Mouse (Mus musculus) Patski (cell line): ENCODE measurements at regions not wholly inside any gene's neighbourhood (a gene's known extent, or its start where the extent isn't known, plus 50 kb on each side); places are given as distances from the start of the nearest gene placed in this dataset.

Experiments used
- ATAC-seq: fragments of 100-300 bp; one replicate; pipeline ENCODE4 v1.8.0; 2021
- CTCF ChIA-PET: fragments of 350-600 bp; sonication (Branson Sonifier 250); formaldehyde crosslinking; loops from one replicate; lab custom pipeline; 2022; ENCODE audit warnings: inconsistent platforms; lab: Charles Lee
- POLR2A ChIA-PET: fragments of 350-600 bp; sonication (Branson Sonifier 250); formaldehyde crosslinking; loops from one replicate; lab custom pipeline; 2022; ENCODE audit warnings: antibody characterized with exemption, inconsistent platforms; lab: Charles Lee
- DNase-seq: peaks from one replicate; pipeline ENCODE4 v3.0.0-alpha.2; 2011; ENCODE audit warnings: low read depth, low spot score
- H3K27me3 ChIP-seq: fragments of 371-371 bp; one replicate; pipeline ENCODE4 v1.5.1; 2021
- CTCF ChIP-seq: fragments of 100-300 bp; IDR thresholded peaks from one replicate; pipeline ENCODE4 v1.5.1; 2021
- in situ Hi-C: fragments of 300-500 bp; cut with MboI; formaldehyde crosslinking; loops from 3 replicates; pipeline ENCODE4 v1.11.1; 2018; ENCODE audit warnings: low pct_unique_long_range_greater_than_20kb, mixed read lengths

- ChIA-PET POLR2A (no interaction called here), CTCF (no interaction called here)
- no peak for TF ChIP-seq CTCF
- no peak for DNase-seq
- no peaks in the 10 kb centered on the region for H3K27me3 ChIP-seq
- ATAC-seq = no peak
- in situ Hi-C loops = no loop called here
These were observed 510.0 kb downstream of the Ccdc171 start for GRCm38 (mm10) chr4:84035347-84035746.

GRCm38 (mm10) chr4:84037535-84037934 lies 512.2 kb downstream of the Ccdc171 start:
- no peak for TF ChIP-seq CTCF
- DNase-seq (no peak), ATAC-seq (no peak)
- no peaks in the 10 kb centered on the region for H3K27me3 ChIP-seq
- in situ Hi-C loops = no loop called here
- ChIA-PET POLR2A (no interaction called here), CTCF (no interaction called here)

- CTCF ChIA-PET = no interaction called here
- TF ChIP-seq CTCF = no peak
- no peak for DNase-seq
- in situ Hi-C loops = loop anchor here (25.0 kb wide), 1 partner anchor 487 kb away; no protein-coding TSS in a partner anchor
- ATAC-seq = no peak
- no peaks in the 10 kb centered on the region for H3K27me3 ChIP-seq
- POLR2A ChIA-PET = no interaction called here
These were observed 524.9 kb downstream of the Ccdc171 start for GRCm38 (mm10) chr4:84050243-84050642.

- TF ChIP-seq CTCF = no peak
- ChIA-PET CTCF (no interaction called here), POLR2A (no interaction called here)
- no peak for DNase-seq
- no peak for ATAC-seq
- in situ Hi-C loops = loop anchor here (25.0 kb wide), 1 partner anchor 480 kb away; no protein-coding TSS in a partner anchor
- no peaks in the 10 kb centered on the region for H3K27me3 ChIP-seq
These were observed 531.6 kb downstream of the Ccdc171 start for GRCm38 (mm10) chr4:84056863-84057502.

- H3K27me3 ChIP-seq = no peaks in the 10 kb centered on the region
- TF ChIP-seq CTCF = no peak
- in situ Hi-C loops = loop anchor here (5.0 to 25.0 kb wide), 3 partner anchors 263 to 615 kb away; partner anchors contain the start of gene Bnc2
- no peak for ATAC-seq
- DNase-seq = no peak
- ChIA-PET CTCF (no interaction called here), POLR2A (no interaction called here)
These were observed 534.8 kb downstream of the Ccdc171 start for GRCm38 (mm10) chr4:84060187-84060586.

- ChIA-PET CTCF (no interaction called here), POLR2A (interaction anchor here (0.6 kb wide), 1 partner anchor 270 kb away, joined by 3 read pairs; no protein-coding TSS in a partner anchor)
- no peaks in the 10 kb centered on the region for H3K27me3 ChIP-seq
- TF ChIP-seq CTCF = no peak
- in situ Hi-C loops = loop anchor here (5.0 to 25.0 kb wide), 3 partner anchors 266 to 611 kb away; partner anchors contain the start of gene Bnc2
- ATAC-seq = no peak
- DNase-seq = no peak
These were observed 538.4 kb downstream of the Ccdc171 start for GRCm38 (mm10) chr4:84063755-84064154.

GRCm38 (mm10) chr4:84064614-84065456 lies 539.5 kb downstream of the Ccdc171 start:
- ATAC-seq (peak; percentile 71), DNase-seq (peak; percentile 25)
- in situ Hi-C loops = loop anchor here (5.0 to 25.0 kb wide), 3 partner anchors 268 to 610 kb away; partner anchors contain the start of gene Bnc2
- CTCF ChIA-PET = no interaction called here
- POLR2A ChIA-PET = interaction anchor here (0.5 to 0.6 kb wide), 2 partner anchors 44 to 498 kb away, joined by 3 to 4 read pairs; no protein-coding TSS in a partner anchor
- peak; percentile 96 for TF ChIP-seq CTCF
- no peaks in the 10 kb centered on the region for H3K27me3 ChIP-seq

- ATAC-seq (no peak), DNase-seq (no peak)
- TF ChIP-seq CTCF = no peak
- CTCF ChIA-PET = interaction anchor here (1.0 kb wide), 1 partner anchor 467 kb away, joined by 3 read pairs; no protein-coding TSS in a partner anchor
- in situ Hi-C loops = loop anchor here (10.0 to 25.0 kb wide), 2 partner anchors 472 to 609 kb away; partner anchors contain the start of gene Bnc2
- H3K27me3 ChIP-seq = no peaks in the 10 kb centered on the region
- POLR2A ChIA-PET = no interaction called here
These were observed 540.2 kb downstream of the Ccdc171 start for GRCm38 (mm10) chr4:84065457-84066124.

- CTCF ChIA-PET = no interaction called here
- peak; percentile 27 for DNase-seq
- peak; percentile 57 for ATAC-seq
These were observed 542.7 kb downstream of the Ccdc171 start for GRCm38 (mm10) chr4:84067931-84068575.

More at GRCm38 (mm10) chr4:84067931-84068575, 542.7 kb downstream of the Ccdc171 start:
- in situ Hi-C loops = loop anchor here (10.0 to 25.0 kb wide), 2 partner anchors 469 to 607 kb away; partner anchors contain the start of gene Bnc2
- POLR2A ChIA-PET = no interaction called here
- no peak for TF ChIP-seq CTCF
- no peaks in the 10 kb centered on the region for H3K27me3 ChIP-seq
